Mouse (Mus musculus): Measurements from ENCODE around the gene Dusp9. TPM values are rescaled to one million over a fixed set of nuclear protein-coding genes. Genes with fewer than 3 reads are reported as not detected.

Dusp9 gene
- total RNA-seq, 1 experiment from 2014 or later: not detected

DNA sequence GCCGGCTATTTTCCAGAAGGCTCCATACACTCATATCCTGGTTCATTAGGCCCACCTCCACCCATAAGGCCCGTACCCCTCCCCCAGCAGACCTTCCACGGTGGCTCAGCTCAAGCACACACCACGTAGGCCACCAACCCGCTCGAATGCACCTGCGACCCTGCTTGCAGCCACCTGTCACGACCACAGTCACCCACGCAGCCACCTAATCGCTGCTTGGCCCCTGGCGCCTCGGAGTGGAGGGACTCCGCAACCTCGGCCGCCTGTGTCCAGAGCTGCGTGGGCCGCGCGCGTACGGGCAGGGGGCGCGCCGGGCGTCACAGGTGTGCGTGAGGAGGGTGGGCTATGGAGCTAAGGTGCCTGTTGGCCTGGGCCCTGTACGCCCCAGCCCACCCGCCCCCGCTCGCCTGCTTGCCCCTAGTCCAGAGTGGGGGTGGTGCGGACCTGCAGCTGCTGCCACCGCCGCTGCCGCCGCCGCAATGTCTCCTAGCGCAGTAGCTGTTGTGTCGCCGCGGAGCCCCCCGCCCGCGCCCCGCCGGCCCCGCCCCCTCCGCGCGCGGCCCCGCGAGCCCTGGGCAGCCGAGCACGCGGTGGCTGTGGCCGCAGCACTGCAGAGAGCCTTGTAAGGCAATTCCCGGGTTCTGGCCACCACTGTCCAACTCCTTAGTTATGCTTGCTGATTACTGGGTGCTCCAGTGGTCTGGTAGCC lies 20.5 kb downstream of the Dusp9 start, which contains the start of gene Pnck:
TSS of gene Pnck (minus strand) at position 543 of the 709 bp plus-strand sequence.
- ATAC-seq (ENCODE audit: extremely low read depth, insufficient number of reproducible peaks, low FRiP score, poor library complexity, severe bottlenecking): no peak

DNA sequence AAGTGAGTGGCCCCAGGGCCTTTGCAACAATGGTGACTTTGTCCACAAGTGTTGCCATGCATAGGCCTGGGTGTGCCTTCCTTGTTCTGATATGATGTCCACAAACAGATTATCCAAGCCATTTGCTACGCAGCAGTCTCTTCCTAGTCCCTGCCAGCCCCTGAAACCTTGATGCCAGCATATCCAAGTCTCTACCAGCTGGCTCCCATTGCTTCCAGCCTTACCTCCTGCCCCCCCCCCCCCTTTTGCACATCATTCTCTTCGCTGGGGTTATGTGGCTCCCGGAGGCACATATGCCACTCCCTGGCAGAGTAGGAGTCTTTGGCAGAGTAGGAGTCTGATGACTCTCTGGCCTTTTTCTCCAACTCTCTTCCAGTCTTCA lies 21.1 kb downstream of the Dusp9 start:
- no peak for ATAC-seq (ENCODE audit: extremely low read depth, insufficient number of reproducible peaks, low FRiP score, poor library complexity, severe bottlenecking)

DNA sequence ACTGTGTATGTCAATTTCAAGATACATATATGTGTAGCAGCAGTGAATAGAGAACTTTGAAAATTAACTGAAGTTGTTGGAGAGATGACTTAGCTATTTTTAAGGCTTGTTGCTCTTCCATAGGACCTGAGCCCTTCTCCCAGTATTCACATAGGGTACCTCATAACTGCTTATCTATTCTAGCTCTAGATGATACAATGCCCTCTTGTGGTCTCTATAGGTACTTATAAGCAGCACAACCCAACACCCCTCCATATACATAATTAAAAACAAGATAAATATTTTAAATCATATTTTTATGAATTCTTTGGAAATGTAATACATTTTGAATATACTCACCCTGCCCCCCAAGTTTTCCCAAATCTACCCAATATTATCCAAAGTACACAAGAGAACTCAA lies 23.9 kb downstream of the Dusp9 start:
- ATAC-seq (ENCODE audit: extremely low read depth, insufficient number of reproducible peaks, low FRiP score, poor library complexity, severe bottlenecking): no peak

DNA sequence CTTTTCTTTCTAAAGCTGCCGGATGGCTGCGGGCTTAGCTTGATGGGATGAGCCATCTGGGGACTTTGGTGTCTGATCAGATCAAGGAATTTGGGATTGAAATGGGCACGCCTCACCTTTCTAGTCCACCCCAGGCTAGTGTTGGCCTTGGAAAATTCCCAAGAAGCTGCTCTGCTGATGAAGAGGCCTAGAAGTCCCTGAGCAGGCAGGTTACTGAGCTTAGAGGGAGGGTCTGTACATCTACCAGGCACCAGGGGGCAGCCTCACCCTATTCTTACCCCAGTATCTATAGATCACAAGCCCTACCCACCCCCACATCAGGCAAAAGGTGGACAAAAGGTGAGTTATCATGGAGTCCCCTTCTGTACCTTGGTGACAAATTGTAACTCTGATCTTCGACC lies 32.8 kb downstream of the Dusp9 start:
- ATAC-seq (ENCODE audit: extremely low read depth, insufficient number of reproducible peaks, low FRiP score, poor library complexity, severe bottlenecking): peak; percentile 74; the same call in 1 of the 2 replicates

DNA sequence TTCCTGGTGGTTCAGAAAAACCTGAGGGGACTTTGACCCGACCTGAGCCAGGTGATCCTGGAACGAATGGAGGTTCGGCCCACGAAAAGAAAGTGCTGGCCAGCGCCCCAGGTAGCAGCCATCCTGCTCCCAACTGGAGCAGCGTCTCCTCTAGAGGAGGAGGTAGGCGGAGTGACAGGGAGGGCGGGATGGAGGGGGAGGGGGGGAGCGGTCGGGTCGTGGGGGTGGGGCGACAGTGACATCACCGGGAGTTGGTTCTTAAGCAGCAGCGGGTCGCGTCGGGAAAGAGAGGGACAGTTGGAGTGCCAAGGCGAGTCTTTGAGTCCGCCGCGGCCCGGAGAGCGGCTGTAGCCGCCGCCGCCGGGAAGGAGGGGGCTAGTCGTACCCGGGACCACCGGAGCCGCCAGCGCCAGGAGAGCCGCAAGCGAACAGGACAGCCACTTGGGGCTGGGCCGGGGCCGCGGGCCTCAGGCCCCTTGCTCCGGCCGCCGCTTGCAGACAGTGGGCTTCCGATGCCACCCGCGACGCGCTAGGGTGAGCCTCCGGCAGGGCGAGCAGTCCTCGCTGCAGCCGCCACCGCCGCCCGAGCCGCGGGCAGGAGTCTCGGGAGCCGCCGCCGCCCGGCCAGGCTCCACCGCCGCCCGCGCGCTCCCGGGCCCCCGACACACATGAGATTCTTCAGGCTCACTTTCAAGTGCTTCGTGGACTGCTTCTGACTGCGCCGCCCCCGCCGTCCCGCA lies 33.8 kb downstream of the Dusp9 start, which contains the start of gene Slc6a8:
TSS of gene Slc6a8 (plus strand) at position 272 of the 740 bp plus-strand sequence.
- ATAC-seq (ENCODE audit: extremely low read depth, insufficient number of reproducible peaks, low FRiP score, poor library complexity, severe bottlenecking): no peak

DNA sequence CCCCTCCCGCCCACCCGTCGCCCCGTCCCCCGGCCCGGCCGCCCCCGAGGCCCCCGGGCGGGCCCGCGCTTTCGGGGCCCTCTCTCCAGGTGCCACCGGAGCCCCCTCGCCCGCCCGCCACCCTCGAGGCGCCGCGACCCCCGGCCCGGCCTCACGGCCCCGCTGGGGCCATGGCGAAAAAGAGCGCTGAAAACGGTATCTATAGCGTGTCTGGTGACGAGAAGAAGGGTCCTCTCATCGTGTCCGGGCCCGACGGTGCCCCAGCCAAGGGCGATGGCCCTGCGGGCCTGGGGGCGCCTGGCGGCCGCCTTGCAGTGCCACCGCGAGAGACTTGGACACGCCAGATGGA lies 34.4 kb downstream of the Dusp9 start:
- ATAC-seq (ENCODE audit: extremely low read depth, insufficient number of reproducible peaks, low FRiP score, poor library complexity, severe bottlenecking): no peak

DNA sequence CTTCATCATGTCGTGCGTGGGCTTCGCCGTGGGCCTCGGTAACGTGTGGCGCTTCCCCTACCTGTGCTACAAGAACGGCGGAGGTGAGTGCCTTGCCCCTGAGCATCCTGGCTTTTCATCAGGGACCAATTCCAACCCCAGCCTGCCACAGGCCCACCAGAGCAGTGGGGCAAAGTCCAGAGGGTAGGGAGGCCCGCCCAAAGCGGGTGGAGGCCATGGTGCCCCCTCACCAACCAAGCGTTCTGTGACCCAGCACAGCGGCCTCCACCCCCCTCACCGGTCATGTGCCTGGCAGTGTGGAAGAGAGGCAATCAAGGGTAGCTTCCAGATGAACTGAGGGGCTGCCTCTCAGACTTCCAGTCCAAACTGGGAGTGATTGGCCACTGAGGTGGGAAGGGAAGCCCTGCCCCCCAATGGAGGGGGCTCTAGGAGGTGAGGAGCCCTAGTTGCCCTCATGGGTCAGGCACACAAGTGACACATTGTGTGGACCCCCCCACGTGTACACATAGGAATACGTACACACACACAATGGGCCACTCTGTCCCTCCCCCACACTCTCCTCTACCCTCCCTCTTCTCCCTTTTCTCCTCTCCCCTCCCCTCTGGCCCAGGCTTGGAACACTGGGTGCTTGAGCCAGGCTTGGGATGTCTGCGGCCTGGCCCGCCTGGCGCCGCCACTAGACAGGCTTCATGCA lies 34.9 kb downstream of the Dusp9 start:
- ATAC-seq (ENCODE audit: extremely low read depth, insufficient number of reproducible peaks, low FRiP score, poor library complexity, severe bottlenecking): no peak

DNA sequence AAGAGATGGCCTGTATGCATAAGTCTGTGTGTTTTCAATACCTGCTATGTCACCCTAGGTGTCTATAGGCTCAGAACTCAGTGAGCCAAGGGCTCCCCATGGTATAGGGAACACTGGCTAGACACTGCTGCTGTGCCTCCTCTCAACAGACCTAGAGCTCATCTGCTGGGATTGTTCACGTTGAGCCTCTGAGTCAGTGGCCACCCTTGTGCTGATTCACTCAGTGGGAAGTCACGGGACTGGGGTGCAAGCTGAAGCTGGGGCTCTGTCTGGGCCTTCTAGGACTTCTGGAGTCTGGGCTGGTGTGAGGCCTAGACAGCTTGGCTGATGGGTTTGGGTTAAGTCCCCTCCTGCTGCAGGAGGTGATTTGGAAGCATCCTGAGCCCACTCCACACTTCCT lies 36.0 kb downstream of the Dusp9 start:
- ATAC-seq (ENCODE audit: extremely low read depth, insufficient number of reproducible peaks, low FRiP score, poor library complexity, severe bottlenecking): no peak

DNA sequence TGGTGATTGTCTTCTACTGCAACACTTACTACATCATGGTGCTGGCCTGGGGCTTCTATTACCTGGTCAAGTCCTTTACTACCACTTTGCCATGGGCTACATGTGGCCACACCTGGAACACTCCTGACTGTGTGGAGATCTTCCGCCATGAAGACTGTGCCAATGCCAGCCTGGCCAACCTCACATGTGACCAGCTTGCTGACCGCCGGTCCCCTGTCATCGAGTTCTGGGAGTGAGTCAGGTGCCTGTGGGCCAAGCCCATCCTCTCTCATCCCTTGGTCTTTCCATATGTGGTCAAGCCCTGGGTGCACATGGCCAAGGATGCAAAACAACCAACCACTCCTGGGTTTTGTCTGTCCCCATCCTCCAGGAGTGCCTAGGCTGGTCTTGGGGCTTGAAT lies 37.4 kb downstream of the Dusp9 start:
- no peak for ATAC-seq (ENCODE audit: extremely low read depth, insufficient number of reproducible peaks, low FRiP score, poor library complexity, severe bottlenecking)

DNA sequence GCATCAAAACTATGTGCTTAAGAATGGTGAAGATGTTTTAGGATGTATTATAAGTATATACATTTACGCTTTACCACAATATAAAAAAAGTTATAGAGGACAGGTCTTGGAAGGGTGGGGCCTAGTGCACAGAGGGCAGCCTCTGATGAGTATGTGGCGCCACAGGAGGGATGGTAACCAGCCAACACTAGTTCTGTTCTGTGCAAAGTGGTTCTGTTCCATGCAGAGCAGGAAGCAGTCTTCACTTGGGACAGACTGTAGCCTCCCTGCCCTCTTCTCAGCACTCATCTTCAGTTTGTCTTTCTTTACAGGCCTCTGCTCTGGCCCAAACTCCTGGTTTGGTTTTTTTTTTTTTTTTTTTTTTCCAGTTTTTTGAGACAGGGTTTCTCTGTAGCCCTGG lies 44.9 kb downstream of the Dusp9 start:
- no peak for ATAC-seq (ENCODE audit: extremely low read depth, insufficient number of reproducible peaks, low FRiP score, poor library complexity, severe bottlenecking)

DNA sequence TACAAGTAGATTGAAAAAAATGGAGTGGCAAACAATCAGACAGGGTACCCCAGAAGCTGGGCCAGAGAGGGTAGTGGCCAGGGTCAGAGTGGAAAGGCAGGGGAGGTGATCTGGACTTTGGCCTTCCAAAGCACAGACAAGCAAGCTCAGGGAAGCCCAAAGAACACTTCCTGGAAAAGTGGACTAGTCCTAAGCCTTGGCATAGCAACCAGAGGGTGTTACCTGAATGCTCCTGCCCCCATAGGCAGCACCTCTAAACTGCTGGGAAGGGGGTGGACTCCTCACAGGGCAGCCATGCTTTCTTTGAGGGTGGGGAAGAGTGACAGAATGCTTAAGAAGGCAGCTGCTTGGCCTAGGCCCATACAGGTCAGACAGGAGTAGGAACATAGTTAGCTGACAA lies 45.8 kb downstream of the Dusp9 start:
- no peak for ATAC-seq (ENCODE audit: extremely low read depth, insufficient number of reproducible peaks, low FRiP score, poor library complexity, severe bottlenecking)

DNA sequence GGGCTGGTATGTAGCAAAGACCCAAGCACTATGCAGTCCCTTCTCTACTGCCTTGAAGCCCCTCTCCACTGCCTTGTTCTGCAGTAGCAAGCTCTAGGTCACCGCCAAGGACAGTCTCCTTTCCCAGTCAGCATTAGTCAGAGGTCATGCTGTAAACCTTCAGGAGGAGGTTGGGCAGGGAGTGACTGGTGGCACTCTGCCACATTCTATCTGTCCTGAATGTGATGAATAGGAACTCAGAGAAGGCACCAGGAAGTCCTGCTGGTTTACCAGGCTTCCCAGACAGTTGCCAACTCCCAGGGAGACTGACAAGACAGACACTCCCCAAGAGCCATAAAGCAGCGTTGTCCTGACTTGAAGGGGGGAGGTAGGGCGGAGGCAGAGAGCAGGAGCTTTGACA lies 46.4 kb downstream of the Dusp9 start:
- no peak for ATAC-seq (ENCODE audit: extremely low read depth, insufficient number of reproducible peaks, low FRiP score, poor library complexity, severe bottlenecking)

DNA sequence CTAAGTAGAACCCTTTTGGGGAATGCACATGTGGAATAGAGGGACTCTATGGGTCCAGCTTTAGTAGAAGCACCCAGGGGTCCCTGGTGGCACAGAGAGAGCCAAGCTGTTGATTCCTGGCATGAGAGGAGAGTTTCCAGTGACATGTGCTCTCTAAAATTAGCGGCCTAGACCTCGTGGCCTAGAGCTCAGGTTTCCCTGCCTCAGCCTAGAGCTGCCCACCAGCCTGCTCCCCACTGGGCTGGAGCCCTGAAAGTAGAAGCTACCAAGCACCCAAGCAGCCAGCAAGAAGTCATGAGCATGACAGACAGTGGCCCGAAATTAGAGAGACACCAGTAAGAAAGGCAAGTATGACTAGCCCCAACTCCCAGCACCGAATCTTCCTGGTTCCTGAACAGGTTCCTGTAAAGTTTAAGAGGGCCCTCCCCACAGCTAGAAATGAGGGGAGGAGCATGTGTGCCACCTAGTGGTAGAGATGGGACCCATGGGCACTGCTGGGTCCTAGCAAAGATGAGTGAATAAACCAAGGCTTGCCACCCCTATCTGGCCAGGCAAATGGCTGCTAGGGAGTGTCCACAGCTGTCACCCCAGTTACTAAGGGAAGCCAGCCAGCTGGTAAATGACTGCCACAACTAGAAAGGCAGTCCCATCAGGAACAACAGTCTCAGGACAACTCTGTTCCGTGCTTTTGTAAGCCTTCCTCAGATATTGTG lies 51.9 kb downstream of the Dusp9 start:
- ATAC-seq (ENCODE audit: extremely low read depth, insufficient number of reproducible peaks, low FRiP score, poor library complexity, severe bottlenecking): peak; percentile 61; the same call in 1 of the 2 replicates

Other genes starting within 250 kb of the Dusp9 start
- not detected in 2 replicates for gene Gm18336, start 240.7 kb upstream of the Dusp9 start, total RNA-seq (2017)
- not detected in 2 replicates for gene Zfp92, start 228.3 kb upstream of the Dusp9 start, total RNA-seq (2017)
- not detected in 2 replicates for gene Trex2, start 204.1 kb upstream of the Dusp9 start, total RNA-seq (2017)
- 17.5 and 19.8 TPM in 2 replicates for gene Haus7, start 180.4 kb upstream of the Dusp9 start, total RNA-seq (2017)
- gene Bgn, start 155.8 kb upstream of the Dusp9 start, total RNA-seq (2017): not detected in 2 replicates
- not detected in 2 replicates for gene Atp2b3, start 136.3 kb upstream of the Dusp9 start, total RNA-seq (2017)
- not detected in 2 replicates for gene Pnck, start 20.7 kb downstream of the Dusp9 start, total RNA-seq (2017)
- gene Slc6a8, start 33.7 kb downstream of the Dusp9 start, total RNA-seq (2017): 0.25 TPM in 1 of 2 replicates, not detected in the other
- 173 and 191 TPM in 2 replicates for gene Bcap31, start 76.8 kb downstream of the Dusp9 start, total RNA-seq (2017)
- gene Abcd1, start 77.2 kb downstream of the Dusp9 start, total RNA-seq (2017): 29.6 and 31.7 TPM in 2 replicates
- 0.61 and 1.3 TPM in 2 replicates for gene Plxnb3, start 117.7 kb downstream of the Dusp9 start, total RNA-seq (2017)
- 117 and 120 TPM in 2 replicates for gene Srpk3, start 135.0 kb downstream of the Dusp9 start, total RNA-seq (2017)
- 138 and 153 TPM in 2 replicates for gene Idh3g, start 147.5 kb downstream of the Dusp9 start, total RNA-seq (2017)
- 73.1 and 84.8 TPM in 2 replicates for gene Ssr4, start 147.6 kb downstream of the Dusp9 start, total RNA-seq (2017)
- gene Pdzd4, start 185.6 kb downstream of the Dusp9 start, total RNA-seq (2017): 0.61 and 0.93 TPM in 2 replicates